Mouse (Mus musculus): ENCODE data around the gene Taf12.

- TF ChIP-seq CTCF (IDR thresholded peaks at IDR 0.05; ENCODE audit: low read depth, low read length) = no peak
- no peak for TF ChIP-seq POLR2A (IDR thresholded peaks at IDR 0.05; ENCODE audit: borderline replicate concordance, low read depth, low read length)
Measured at GRCm38 (mm10) chr4:132338943-132339342, 64.8 kb downstream of the Taf12 start.

All from bone marrow macrophage, adult 2 months (primary cell).